Mouse (Mus musculus) naive thymus-derived CD4-positive, alpha-beta T cell, adult 2 months (primary cell): ENCODE measurements around the gene Matn4.
"Not testable (repeated sequence)": the region's sequence is repeated elsewhere in the genome, so short reads cannot be mapped to it uniquely, and the experiment has no call there.

Source experiments
- DNase-seq: peaks from one replicate; pipeline ENCODE4 v3.0.0-alpha.2; 2011; ENCODE audit warnings: low read depth

The Matn4 gene

GRCm38 (mm10) chr2:164371371-164371770 lies 33.6 kb downstream of the Matn4 start:
- DNase-seq = no peak

DNA sequence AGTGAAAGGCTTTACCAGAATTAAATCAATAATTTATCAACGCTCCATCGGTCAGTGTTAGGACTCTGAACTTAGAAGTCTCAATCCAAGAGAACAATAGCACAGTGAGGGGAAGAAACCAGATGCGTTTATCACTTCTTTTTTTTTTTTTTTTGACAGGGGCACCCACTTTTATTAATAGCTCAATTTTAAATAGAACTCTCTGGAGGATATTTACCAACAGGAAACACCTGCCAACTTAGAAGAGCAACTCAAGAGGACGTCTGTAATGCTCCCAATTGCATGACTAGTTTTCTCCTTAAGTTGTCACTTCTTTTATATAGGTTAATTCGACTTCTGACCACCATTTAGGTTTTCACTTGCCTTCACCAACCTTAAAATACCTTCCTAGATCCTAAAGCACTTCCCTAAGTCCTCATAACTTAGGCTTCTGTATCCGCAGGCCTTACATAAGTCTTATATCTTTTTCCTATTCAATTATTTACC lies 36.3 kb downstream of the Matn4 start:
- DNase-seq = no peak

DNA sequence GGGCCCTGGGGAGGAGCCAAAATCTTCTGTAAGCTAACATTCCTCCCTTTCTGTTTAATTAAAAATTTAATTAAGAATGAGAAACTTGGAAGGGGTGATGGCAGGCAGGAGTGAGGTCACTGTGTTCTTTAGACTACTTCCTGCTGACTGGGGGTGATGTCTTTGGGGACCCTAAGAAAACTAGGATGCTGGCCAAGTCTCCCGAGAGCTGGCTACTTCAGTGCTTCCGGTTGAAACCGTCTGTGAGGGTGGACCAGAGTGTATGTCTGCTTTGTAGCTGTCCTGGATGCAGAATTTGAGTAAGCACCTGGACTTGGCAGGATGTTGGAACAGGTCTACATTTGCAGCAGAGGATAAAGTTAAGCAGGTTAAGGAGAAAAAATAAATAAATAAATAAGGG lies 38.0 kb downstream of the Matn4 start:
- no peak for DNase-seq

- DNase-seq = no peak
Observed at GRCm38 (mm10) chr2:164360974-164361657, 43.8 kb downstream of the Matn4 start.

- no peak for DNase-seq
Observed at GRCm38 (mm10) chr2:164359668-164360067, 45.3 kb downstream of the Matn4 start.

GRCm38 (mm10) chr2:164359031-164359430 lies 45.9 kb downstream of the Matn4 start:
- no peak for DNase-seq

GRCm38 (mm10) chr2:164358373-164358772 lies 46.6 kb downstream of the Matn4 start:
- no peak for DNase-seq

DNA sequence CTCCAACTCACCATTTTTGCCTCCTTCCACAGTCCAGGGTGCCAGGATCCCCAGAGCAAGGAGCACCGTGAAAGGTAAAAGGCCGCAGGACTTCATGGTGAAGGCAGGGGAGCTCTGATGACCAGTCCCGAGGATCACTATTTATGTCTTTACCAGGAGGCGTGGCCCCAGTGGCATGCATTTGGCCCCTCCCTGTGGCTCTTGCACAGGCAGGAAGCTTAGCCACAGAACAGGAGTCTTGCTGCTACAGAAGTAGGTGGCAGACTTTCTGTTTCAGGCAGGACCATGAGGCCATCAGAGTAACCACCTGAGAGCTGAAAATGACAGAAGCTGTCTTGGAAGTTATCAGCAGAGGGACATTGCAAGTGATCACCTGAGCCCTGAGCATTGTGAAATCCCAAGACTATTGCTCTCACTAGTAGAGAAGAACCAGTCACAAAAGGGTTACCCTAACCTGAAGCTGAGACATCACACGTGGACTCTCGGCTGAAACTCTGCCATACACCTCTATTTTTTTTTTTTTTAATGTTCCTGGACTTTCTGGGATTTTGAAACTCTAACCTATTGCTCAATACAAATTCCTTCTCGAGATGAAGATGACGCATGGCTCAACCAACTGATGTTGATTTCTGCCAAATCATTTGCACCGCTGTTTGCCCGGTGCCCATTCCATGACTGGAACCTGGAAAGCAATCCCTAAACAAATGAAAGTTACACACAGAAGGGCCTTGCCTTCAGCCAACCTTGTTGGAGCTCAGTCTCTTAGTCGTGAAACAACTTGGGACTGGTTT lies 48.6 kb downstream of the Matn4 start:
- DNase-seq = peak; percentile 41

DNA sequence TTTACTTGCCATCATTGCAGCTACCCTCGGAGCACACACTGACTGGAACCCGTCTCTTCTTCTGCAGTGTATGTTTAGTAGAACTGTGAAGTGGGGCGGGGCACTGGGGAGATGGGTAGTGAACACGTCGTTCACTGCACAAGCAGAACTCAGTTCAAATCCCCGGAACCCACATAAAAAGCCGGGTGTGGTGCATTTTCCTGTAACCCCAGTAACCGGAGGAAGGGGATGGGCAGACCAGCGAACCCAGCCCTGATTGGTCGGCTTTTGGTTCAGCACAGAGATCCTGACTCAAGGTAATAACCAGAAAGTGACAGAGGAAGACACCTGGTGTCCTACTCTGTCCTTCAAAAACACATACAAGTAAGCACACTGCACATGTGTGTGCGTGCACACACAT lies 51.6 kb downstream of the Matn4 start:
- peak; percentile 58 for DNase-seq

DNA sequence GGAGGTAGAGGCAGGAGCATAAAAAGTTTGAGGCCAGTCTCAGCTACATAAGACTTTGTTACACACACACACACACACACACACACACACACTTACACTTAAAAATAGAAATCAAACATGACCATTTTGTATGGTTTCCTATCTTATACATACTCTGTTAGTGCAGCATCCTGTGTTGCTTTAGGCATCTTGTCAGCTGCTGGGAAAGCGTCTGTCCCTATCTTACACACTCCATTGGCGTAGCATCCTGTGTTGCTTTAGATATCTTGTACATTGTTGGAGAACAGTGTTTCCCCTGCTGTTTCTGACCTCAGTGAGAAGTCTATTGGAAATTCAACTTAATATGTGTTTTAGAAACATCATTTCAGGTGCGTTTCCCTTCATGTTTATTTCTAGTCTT lies 52.3 kb downstream of the Matn4 start:
- DNase-seq = peak; percentile 16

GRCm38 (mm10) chr2:164348980-164349379 lies 56.0 kb downstream of the Matn4 start:
- peak; percentile 31 for DNase-seq

- not testable (repeated sequence) for DNase-seq
Observed at GRCm38 (mm10) chr2:164347697-164348096, 57.3 kb downstream of the Matn4 start.

DNA sequence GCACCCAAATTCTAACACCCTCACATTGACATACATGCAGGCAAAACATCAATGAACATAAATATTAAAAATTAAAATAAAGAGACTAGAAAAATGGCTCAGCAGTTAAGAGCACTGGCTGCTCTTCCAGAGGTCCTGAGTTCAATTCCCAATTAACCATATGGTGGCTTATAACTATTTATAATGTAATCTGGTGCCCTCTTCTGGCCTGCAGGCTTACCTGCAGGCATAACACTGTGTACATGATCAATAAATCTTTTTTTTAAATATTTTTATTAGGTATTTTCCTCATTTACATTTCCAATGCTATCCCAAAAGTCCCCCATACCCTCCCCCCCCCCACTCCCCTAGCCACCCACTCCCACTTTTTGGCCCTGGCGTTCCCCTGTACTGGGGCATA lies 61.2 kb downstream of the Matn4 start:
- not testable (repeated sequence) for DNase-seq
